Mouse (Mus musculus): ENCODE results near the gene Erf.

The Erf gene

GRCm38 (mm10) chr7:25237249-25238014, 13.1 kb downstream of the Erf start, which contains the start of gene Gsk3a:
Gene Gsk3a, minus strand, starts transcription at chr7:25237851.
- DNase-seq, result peak; percentile 96 to 98

- peak in 1 of 2 experiments; percentile 10 for DNase-seq
Observed at GRCm38 (mm10) chr7:25235526-25235925, 15.0 kb downstream of the Erf start.

- peak; percentile 74 to 83 for DNase-seq
Observed at GRCm38 (mm10) chr7:25233061-25233460, 17.5 kb downstream of the Erf start.

GRCm38 (mm10) chr7:25232101-25232648, 18.4 kb downstream of the Erf start:
- DNase-seq, result peak in 1 of 2 experiments; percentile 57

GRCm38 (mm10) chr7:25230690-25231285, 19.8 kb downstream of the Erf start:
- peak in 1 of 2 experiments; percentile 63 for DNase-seq

GRCm38 (mm10) chr7:25227523-25228300, 22.8 kb downstream of the Erf start:
- no peak for DNase-seq

- DNase-seq, result no peak
Observed at GRCm38 (mm10) chr7:25222275-25222967, 28.1 kb downstream of the Erf start.

- DNase-seq, result peak; percentile 98 to 100
Observed at GRCm38 (mm10) chr7:25221102-25221883, 29.3 kb downstream of the Erf start, which contains the start of gene Zfp526. Gene Zfp526, plus strand, starts transcription at chr7:25221425.

GRCm38 (mm10) chr7:25220457-25221101, 30.0 kb downstream of the Erf start, which contains the start of gene Dedd2:
Gene Dedd2, minus strand, starts transcription at chr7:25220615.
- DNase-seq, result peak in 1 of 2 experiments; percentile 51

- DNase-seq, result peak; percentile 96 to 97
Observed at GRCm38 (mm10) chr7:25219756-25220456, 30.7 kb downstream of the Erf start.

GRCm38 (mm10) chr7:25219416-25219750, 31.2 kb downstream of the Erf start:
- no peak for DNase-seq

GRCm38 (mm10) chr7:25218705-25219415, 31.7 kb downstream of the Erf start:
- DNase-seq, result peak; percentile 75 to 76

GRCm38 (mm10) chr7:25217653-25218395, 32.7 kb downstream of the Erf start:
- no peak for DNase-seq

- no peak for DNase-seq
Observed at GRCm38 (mm10) chr7:25214172-25214571, 36.4 kb downstream of the Erf start.

GRCm38 (mm10) chr7:25213099-25213498, 37.5 kb downstream of the Erf start:
- DNase-seq, result no peak

GRCm38 (mm10) chr7:25210482-25210881, 40.1 kb downstream of the Erf start:
- no peak for DNase-seq

- DNase-seq, result no peak
Observed at GRCm38 (mm10) chr7:25209161-25209622, 41.4 kb downstream of the Erf start.

GRCm38 (mm10) chr7:25206094-25206830, 44.3 kb downstream of the Erf start:
- DNase-seq, result peak in 1 of 2 experiments; percentile 23
